Mouse (Mus musculus): ENCODE measurements around the gene Apba2. TPM values are rescaled to one million over a fixed set of nuclear protein-coding genes. Genes with fewer than 3 reads are reported as not detected.

Apba2 gene
- polyA plus RNA-seq, 1 experiment from 2014 or later = 0.20 TPM

DNA sequence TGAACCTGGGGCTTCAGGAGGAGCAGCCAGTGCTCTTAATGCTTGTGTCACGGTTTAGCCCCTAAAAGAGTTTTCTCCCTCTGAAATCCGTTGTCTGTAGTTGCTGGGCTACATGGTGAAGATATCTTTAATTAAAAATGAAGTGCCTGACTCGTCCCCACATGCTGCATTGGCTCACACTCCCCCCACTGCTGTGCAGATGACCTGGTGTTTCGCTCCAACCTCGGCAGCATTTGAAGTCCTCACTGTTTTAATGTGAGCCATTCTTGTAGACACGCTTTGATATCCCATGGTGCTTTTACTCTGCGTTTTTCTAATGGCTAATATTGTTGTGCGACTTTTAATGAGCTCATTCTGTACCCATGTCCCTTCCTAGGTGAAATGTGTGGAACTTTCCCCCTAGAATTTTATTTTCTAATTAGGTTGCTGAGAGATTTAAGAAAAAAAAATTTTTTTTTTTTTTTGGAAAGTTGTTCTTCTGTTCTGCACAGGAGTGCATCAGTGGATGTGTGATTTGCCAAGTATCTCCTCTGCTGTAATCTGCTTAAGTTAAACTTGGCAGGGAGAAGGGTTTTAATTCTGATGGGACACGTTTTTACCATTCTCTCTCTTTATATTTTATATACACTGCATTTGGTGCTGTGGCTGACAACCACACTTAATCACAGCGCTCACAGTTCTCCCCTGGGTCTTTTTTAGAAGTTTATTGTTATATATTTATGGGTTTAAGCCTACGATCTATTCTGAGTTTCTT is 87.3 kb downstream of the Apba2 start:
- Histone ChIP-seq H3K36me3 (ENCODE audit: control insufficient read depth, insufficient read depth) (no peaks in the 10 kb centered on the region), H3K4me1 (ENCODE audit: control insufficient read depth, low read depth, low read length) (no peaks in the 10 kb centered on the region), H3K4me3 (ENCODE audit: low read depth, low read length) (no peak overlapping the region), H3K27me3 (ENCODE audit: control insufficient read depth, insufficient read depth, low read depth, low read length) (no peaks in the 10 kb centered on the region), H3K9ac (ENCODE audit: low read depth, low read length) (no peak overlapping the region), H3K4me2 (ENCODE audit: low read depth, low read length) (no peak overlapping the region), H3K27ac (ENCODE audit: low read length) (no peak overlapping the region), H3K9me3 (replicated peaks; ENCODE audit: control insufficient read depth, low read length) (no peaks in the 10 kb centered on the region; the same call in 1 of the 2 replicates)
- 49% methylated on average over 11 of the region's 11 CpGs for WGBS (ENCODE audit: insufficient replicate concordance)
- no peak for ATAC-seq (ENCODE audit: low read depth)

DNA sequence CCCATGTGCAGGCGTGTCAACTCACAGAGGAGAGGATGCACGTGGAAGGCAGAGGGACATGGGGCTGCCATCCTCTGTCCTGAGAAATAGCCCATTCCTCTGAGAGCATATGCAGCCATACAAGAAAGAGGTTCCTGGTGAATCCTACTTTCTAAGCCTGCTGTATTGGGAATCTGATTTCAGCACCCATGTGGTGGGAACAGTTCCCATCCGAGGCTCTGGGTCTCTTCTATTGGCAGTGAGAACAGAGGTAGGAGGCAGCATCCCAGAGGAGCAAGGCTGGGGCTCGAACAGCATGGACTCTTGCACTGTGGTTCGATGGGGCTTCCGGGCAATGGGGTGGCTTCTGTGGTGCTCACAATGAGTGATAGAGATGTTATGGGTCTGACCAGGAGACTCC is 93.8 kb downstream of the Apba2 start:
- no peak for ATAC-seq (ENCODE audit: low read depth)
- 56% methylated on average over 6 of the region's 6 CpGs for WGBS (ENCODE audit: insufficient replicate concordance)
- Histone ChIP-seq H3K27me3 (ENCODE audit: control insufficient read depth, insufficient read depth, low read depth, low read length) (no peaks in the 10 kb centered on the region), H3K4me1 (ENCODE audit: control insufficient read depth, low read depth, low read length) (no peaks in the 10 kb centered on the region), H3K9me3 (replicated peaks; ENCODE audit: control insufficient read depth, low read length) (no peaks in the 10 kb centered on the region), H3K27ac (ENCODE audit: low read length) (no peak overlapping the region), H3K9ac (ENCODE audit: low read depth, low read length) (no peak overlapping the region), H3K36me3 (ENCODE audit: control insufficient read depth, insufficient read depth) (no peaks in the 10 kb centered on the region), H3K4me2 (ENCODE audit: low read depth, low read length) (no peak overlapping the region), H3K4me3 (ENCODE audit: low read depth, low read length) (no peak overlapping the region)

DNA sequence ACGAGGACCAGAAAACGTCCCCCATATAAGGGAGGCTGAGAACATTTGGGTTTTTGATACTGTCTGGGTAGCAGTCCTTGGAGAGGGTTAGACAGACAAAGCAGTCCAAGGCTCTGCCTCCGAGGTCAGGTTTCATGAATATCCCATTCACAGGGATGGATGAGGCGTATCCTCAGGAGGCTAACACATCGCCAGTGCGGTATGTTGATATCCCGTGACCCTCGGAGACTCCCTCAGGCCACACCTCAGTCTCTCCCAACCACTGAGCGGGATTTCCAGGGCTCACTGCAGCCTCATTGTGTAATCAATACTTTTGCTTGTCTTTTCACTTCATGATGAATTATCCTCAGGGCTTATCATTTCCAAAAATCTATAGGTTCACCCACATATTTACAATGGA is 95.1 kb downstream of the Apba2 start:
- H3K4me1 ChIP-seq (ENCODE audit: control insufficient read depth, low read depth, low read length) = no peaks in the 10 kb centered on the region
- H3K36me3 ChIP-seq (ENCODE audit: control insufficient read depth, insufficient read depth) = no peaks in the 10 kb centered on the region
- no peaks in the 10 kb centered on the region for H3K27me3 ChIP-seq (ENCODE audit: control insufficient read depth, insufficient read depth, low read depth, low read length)
- H3K27ac ChIP-seq (ENCODE audit: low read length) = no peak overlapping the region
- no peaks in the 10 kb centered on the region for H3K9me3 ChIP-seq (replicated peaks; ENCODE audit: control insufficient read depth, low read length)
- no peak overlapping the region for H3K4me2 ChIP-seq (ENCODE audit: low read depth, low read length)
- H3K4me3 ChIP-seq (ENCODE audit: low read depth, low read length) = no peak overlapping the region
- H3K9ac ChIP-seq (ENCODE audit: low read depth, low read length) = no peak overlapping the region
- ATAC-seq (ENCODE audit: low read depth) = no peak
- WGBS (ENCODE audit: insufficient replicate concordance) = 64% methylated on average over 9 of the region's 9 CpGs

DNA sequence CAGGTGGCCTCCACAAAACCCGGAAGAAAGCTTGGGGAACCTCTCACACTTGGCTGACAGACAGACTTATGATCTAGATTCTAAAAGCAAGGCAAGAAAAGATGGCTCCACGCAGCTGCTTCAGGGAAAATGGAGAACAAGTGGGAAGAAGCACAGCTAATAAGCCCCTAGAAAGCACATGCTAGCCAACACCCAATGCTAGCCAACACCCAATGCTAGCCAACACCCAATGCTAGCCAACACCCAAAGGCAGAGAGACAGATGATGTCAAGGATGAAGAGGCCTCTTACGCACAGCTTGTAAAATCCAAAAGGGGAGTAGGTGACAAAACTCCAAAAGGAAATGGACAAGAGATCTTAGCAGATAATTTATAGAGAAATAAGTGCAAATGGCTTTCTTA is 108.4 kb downstream of the Apba2 start:
- Histone ChIP-seq H3K27ac (ENCODE audit: low read length) (no peak overlapping the region), H3K27me3 (ENCODE audit: control insufficient read depth, insufficient read depth, low read depth, low read length) (no peaks in the 10 kb centered on the region), H3K9ac (ENCODE audit: low read depth, low read length) (no peak overlapping the region), H3K36me3 (ENCODE audit: control insufficient read depth, insufficient read depth) (no peaks in the 10 kb centered on the region), H3K4me1 (ENCODE audit: control insufficient read depth, low read depth, low read length) (no peaks in the 10 kb centered on the region), H3K4me3 (ENCODE audit: low read depth, low read length) (no peak overlapping the region), H3K4me2 (ENCODE audit: low read depth, low read length) (no peak overlapping the region), H3K9me3 (replicated peaks; ENCODE audit: control insufficient read depth, low read length) (no peaks in the 10 kb centered on the region)
- WGBS (ENCODE audit: insufficient replicate concordance) = 62% methylated on average over 3 of the region's 3 CpGs
- ATAC-seq (ENCODE audit: low read depth) = no peak

DNA sequence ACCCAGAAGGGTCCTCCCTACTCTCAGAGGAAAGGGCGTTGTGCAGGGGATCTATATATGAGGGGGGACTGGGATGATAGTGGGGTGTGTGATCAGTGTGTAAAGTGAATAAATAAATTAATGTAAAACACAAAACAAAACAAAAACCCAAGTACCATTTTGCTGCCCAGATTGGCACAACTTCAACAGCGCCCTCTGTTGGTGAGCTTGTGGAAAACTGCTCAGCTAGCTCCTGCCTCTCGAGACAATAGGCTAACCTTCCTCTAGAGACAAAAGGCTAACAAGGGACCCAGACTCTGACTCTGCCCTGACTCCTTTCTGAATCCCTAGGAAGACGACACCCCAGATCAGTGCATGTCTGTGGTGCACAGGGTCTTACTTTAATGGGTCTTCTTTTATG is 109.4 kb downstream of the Apba2 start:
- Histone ChIP-seq H3K9ac (ENCODE audit: low read depth, low read length) (no peak overlapping the region), H3K4me3 (ENCODE audit: low read depth, low read length) (no peak overlapping the region), H3K27me3 (ENCODE audit: control insufficient read depth, insufficient read depth, low read depth, low read length) (no peaks in the 10 kb centered on the region), H3K4me1 (ENCODE audit: control insufficient read depth, low read depth, low read length) (no peaks in the 10 kb centered on the region), H3K27ac (ENCODE audit: low read length) (no peak overlapping the region), H3K9me3 (replicated peaks; ENCODE audit: control insufficient read depth, low read length) (no peaks in the 10 kb centered on the region), H3K4me2 (ENCODE audit: low read depth, low read length) (no peak overlapping the region), H3K36me3 (ENCODE audit: control insufficient read depth, insufficient read depth) (no peaks in the 10 kb centered on the region)
- WGBS (ENCODE audit: insufficient replicate concordance) = 46% methylated on average over 4 of the region's 4 CpGs
- ATAC-seq (ENCODE audit: low read depth) = no peak

- ATAC-seq (ENCODE audit: low read depth) = no peak
- no peaks in the 10 kb centered on the region for H3K4me1 ChIP-seq (ENCODE audit: control insufficient read depth, low read depth, low read length)
- H3K4me2 ChIP-seq (ENCODE audit: low read depth, low read length) = no peak overlapping the region
- no peak overlapping the region for H3K27ac ChIP-seq (ENCODE audit: low read length)
- WGBS (ENCODE audit: insufficient replicate concordance) = 61% methylated on average over 4 of the region's 4 CpGs
- H3K27me3 ChIP-seq (ENCODE audit: control insufficient read depth, insufficient read depth, low read depth, low read length) = no peaks in the 10 kb centered on the region
- no peaks in the 10 kb centered on the region for H3K36me3 ChIP-seq (ENCODE audit: control insufficient read depth, insufficient read depth)
- H3K4me3 ChIP-seq (ENCODE audit: low read depth, low read length) = no peak overlapping the region
- H3K9ac ChIP-seq (ENCODE audit: low read depth, low read length) = no peak overlapping the region
- H3K9me3 ChIP-seq (replicated peaks; ENCODE audit: control insufficient read depth, low read length) = no peaks in the 10 kb centered on the region; the same call in 1 of the 2 replicates
Observed at GRCm38 (mm10) chr7:64619261-64619660, 117.8 kb downstream of the Apba2 start.

- WGBS (ENCODE audit: insufficient replicate concordance) = 64% methylated on average over 8 of the region's 8 CpGs
- Histone ChIP-seq H3K27ac (ENCODE audit: low read length) (no peak overlapping the region), H3K4me3 (ENCODE audit: low read depth, low read length) (no peak overlapping the region), H3K4me1 (ENCODE audit: control insufficient read depth, low read depth, low read length) (no peaks in the 10 kb centered on the region), H3K4me2 (ENCODE audit: low read depth, low read length) (no peak overlapping the region), H3K9me3 (replicated peaks; ENCODE audit: control insufficient read depth, low read length) (no peaks in the 10 kb centered on the region), H3K27me3 (ENCODE audit: control insufficient read depth, insufficient read depth, low read depth, low read length) (no peaks in the 10 kb centered on the region), H3K9ac (ENCODE audit: low read depth, low read length) (no peak overlapping the region), H3K36me3 (ENCODE audit: control insufficient read depth, insufficient read depth) (no peaks in the 10 kb centered on the region)
- ATAC-seq (ENCODE audit: low read depth) = no peak
Observed at GRCm38 (mm10) chr7:64626494-64626893, 125.0 kb downstream of the Apba2 start.

- no peak overlapping the region for H3K4me3 ChIP-seq (ENCODE audit: low read depth, low read length)
- no peak overlapping the region for H3K27ac ChIP-seq (ENCODE audit: low read length)
- H3K27me3 ChIP-seq (ENCODE audit: control insufficient read depth, insufficient read depth, low read depth, low read length) = no peaks in the 10 kb centered on the region
- no peak overlapping the region for H3K4me2 ChIP-seq (ENCODE audit: low read depth, low read length)
- no peak for ATAC-seq (ENCODE audit: low read depth)
- no peaks in the 10 kb centered on the region for H3K9me3 ChIP-seq (replicated peaks; ENCODE audit: control insufficient read depth, low read length)
- no peak overlapping the region for H3K9ac ChIP-seq (ENCODE audit: low read depth, low read length)
- WGBS (ENCODE audit: insufficient replicate concordance) = 49% methylated on average over 8 of the region's 8 CpGs
- H3K4me1 ChIP-seq (ENCODE audit: control insufficient read depth, low read depth, low read length) = no peaks in the 10 kb centered on the region
- H3K36me3 ChIP-seq (ENCODE audit: control insufficient read depth, insufficient read depth) = no peaks in the 10 kb centered on the region
Observed at GRCm38 (mm10) chr7:64627972-64628655, 126.6 kb downstream of the Apba2 start.

DNA sequence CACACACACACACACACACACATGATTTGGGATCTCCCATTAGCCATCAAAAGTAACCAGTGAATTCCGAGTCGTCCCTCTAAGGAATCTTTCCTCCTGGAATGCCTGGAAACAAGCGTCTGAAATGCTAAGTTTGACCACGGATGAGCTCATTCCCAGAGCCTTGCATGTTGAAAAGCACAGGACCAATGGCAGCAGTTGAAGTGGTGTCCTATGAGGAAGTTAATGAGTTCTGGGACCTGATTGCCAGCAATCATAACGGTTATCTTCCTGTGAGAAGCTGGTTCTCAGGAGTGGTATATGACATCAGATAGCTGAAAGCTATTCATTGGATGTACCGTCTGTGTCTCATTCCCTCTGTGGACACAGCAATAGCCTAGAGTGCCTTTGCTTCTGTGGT is 129.2 kb downstream of the Apba2 start:
- no peak for ATAC-seq (ENCODE audit: low read depth)
- H3K4me2 ChIP-seq (ENCODE audit: low read depth, low read length) = no peak overlapping the region
- H3K4me3 ChIP-seq (ENCODE audit: low read depth, low read length) = no peak overlapping the region

More for the DNA sequence above, 129.2 kb downstream of the Apba2 start:
- Histone ChIP-seq H3K27me3 (ENCODE audit: control insufficient read depth, insufficient read depth, low read depth, low read length) (no peaks in the 10 kb centered on the region), H3K4me1 (ENCODE audit: control insufficient read depth, low read depth, low read length) (no peaks in the 10 kb centered on the region), H3K9ac (ENCODE audit: low read depth, low read length) (no peak overlapping the region), H3K9me3 (replicated peaks; ENCODE audit: control insufficient read depth, low read length) (no peaks in the 10 kb centered on the region), H3K27ac (ENCODE audit: low read length) (no peak overlapping the region), H3K36me3 (ENCODE audit: control insufficient read depth, insufficient read depth) (no peaks in the 10 kb centered on the region)
- 67% methylated on average over 6 of the region's 6 CpGs for WGBS (ENCODE audit: insufficient replicate concordance)

All from liver, embryonic 16.5 days (tissue).